In genomic region chr1:61111731-61112309, GRCm38 (mm10) we compare ENCODE assay signal across 24 mouse cellular contexts.
DNase-seq lines count a peak whose midpoint lies in the region; ATAC-seq lines count a peak whose summit lies in the region.
"Had no signal": no experiment of that assay in that cellular context is flagged by ENCODE, and none has a peak within 500 bp of the region (broad histone marks: within the 10 kb centered on the region; RNA-seq: fewer than 3 reads in every experiment).

No protein-coding gene starts in this region.

- H3K36me3 ChIP-seq in forebrain, embryonic 14.5 days (ENCODE audit: control insufficient read depth, insufficient read depth, low read length), result no peaks in the 10 kb centered on the region
- H3K36me3 ChIP-seq in forebrain, embryonic 11.5 days (ENCODE audit: control insufficient read depth, insufficient read depth, low read length), result no peaks in the 10 kb centered on the region
- H3K36me3 ChIP-seq in neural tube, embryonic 15.5 days, result no peaks in the 10 kb centered on the region
- H3K36me3 ChIP-seq: embryonic facial prominence, embryonic 10.5 days; hindbrain, embryonic 15.5 days; intestine, embryonic 15.5 days; liver, embryonic 15.5 days; lung, embryonic 15.5 days; midbrain, embryonic 15.5 days; neural tube, embryonic 13.5 days had no signal

- H3K27ac ChIP-seq in forebrain, embryonic 14.5 days (ENCODE audit: low read depth, low read length), result peak overlapping the region; percentile 49; the same call in 1 of the 2 replicates
- H3K27ac ChIP-seq in forebrain, embryonic 11.5 days (ENCODE audit: low read depth, low read length), result no peak overlapping the region
- no peak overlapping the region for H3K27ac ChIP-seq in neural tube, embryonic 15.5 days (replicated peaks)
- H3K27ac ChIP-seq: embryonic facial prominence, embryonic 10.5 days; gastrocnemius, adult 2 months; hindbrain, embryonic 15.5 days; intestine, embryonic 15.5 days; liver, embryonic 15.5 days; lung, embryonic 15.5 days; midbrain, embryonic 15.5 days; neural tube, embryonic 13.5 days had no signal

- ATAC-seq in forebrain, embryonic 14.5 days, result peak; percentile 76; the same call in 1 of the 2 replicates
- ATAC-seq in forebrain, embryonic 11.5 days (replicated peaks; ENCODE audit: low FRiP score), result no peak
- no peak for ATAC-seq in neural tube, embryonic 15.5 days (ENCODE audit: low FRiP score)
- ATAC-seq: intestine, embryonic 15.5 days; midbrain, embryonic 15.5 days had no signal

- no peaks in the 10 kb centered on the region for H3K4me1 ChIP-seq in forebrain, embryonic 14.5 days (ENCODE audit: control insufficient read depth, insufficient read depth, low read length)
- H3K4me1 ChIP-seq in forebrain, embryonic 11.5 days (replicated peaks; ENCODE audit: control insufficient read depth, insufficient read depth, low read length), result no peaks in the 10 kb centered on the region
- no peaks in the 10 kb centered on the region for H3K4me1 ChIP-seq in neural tube, embryonic 15.5 days
- H3K4me1 ChIP-seq: hindbrain, embryonic 15.5 days; intestine, embryonic 15.5 days; liver, embryonic 15.5 days; lung, embryonic 15.5 days; midbrain, embryonic 15.5 days; neural tube, embryonic 13.5 days had no signal

- WGBS in forebrain, embryonic 14.5 days, result 64% methylated on average over 13 of the region's 13 CpGs
- 92% methylated on average over 13 of the region's 13 CpGs for WGBS in forebrain, embryonic 11.5 days
- WGBS in neural tube, embryonic 15.5 days, result 80% methylated on average over 13 of the region's 13 CpGs

- peak; percentile 75 for DNase-seq in forebrain, embryonic 14.5 days (ENCODE audit: low spot score)
- DNase-seq in forebrain, embryonic 11.5 days (ENCODE audit: low spot score), result no peak
- DNase-seq in layer of hippocampus, adult 9-11 months, result peak; percentile 16
- no peak for DNase-seq in layer of hippocampus, postnatal 10 days (ENCODE audit: low spot score in 2 of 2)
- peak; percentile 68 for DNase-seq in forelimb bud, embryonic 11.5 days (ENCODE audit: low read depth, low spot score)
- no peak for DNase-seq in thymus, postnatal 36 days
- DNase-seq: adrenal gland, postnatal 36 days; cerebellum, adult 2 months; cerebellum, postnatal 25 days; gastrocnemius, adult 2 months; kidney, adult 8-10 months; kidney, postnatal 14 days; liver; lung, postnatal 4 days; thymus, adult 2 months had no signal

- no peak overlapping the region for H3K4me2 ChIP-seq in forebrain, embryonic 14.5 days (ENCODE audit: low read length)
- H3K4me2 ChIP-seq in forebrain, embryonic 11.5 days (ENCODE audit: low read depth, low read length, severe bottlenecking), result no peak overlapping the region
- H3K4me2 ChIP-seq in neural tube, embryonic 15.5 days, result no peak overlapping the region
- H3K4me2 ChIP-seq: hindbrain, embryonic 15.5 days; intestine, embryonic 15.5 days; liver, embryonic 15.5 days; lung, embryonic 15.5 days; midbrain, embryonic 15.5 days; neural tube, embryonic 13.5 days had no signal

- H3K9ac ChIP-seq in forebrain, embryonic 14.5 days (ENCODE audit: low read length), result no peak overlapping the region
- no peak overlapping the region for H3K9ac ChIP-seq in forebrain, embryonic 11.5 days (ENCODE audit: low read length)
- no peak overlapping the region for H3K9ac ChIP-seq in neural tube, embryonic 15.5 days (replicated peaks)
- H3K9ac ChIP-seq: hindbrain, embryonic 15.5 days; intestine, embryonic 15.5 days; liver, embryonic 15.5 days; lung, embryonic 15.5 days; midbrain, embryonic 15.5 days; neural tube, embryonic 13.5 days had no signal

- H3K4me3 ChIP-seq in forebrain, embryonic 14.5 days (ENCODE audit: low read depth, low read length), result no peak overlapping the region
- no peak overlapping the region for H3K4me3 ChIP-seq in forebrain, embryonic 11.5 days (ENCODE audit: low read depth, low read length)
- no peak overlapping the region for H3K4me3 ChIP-seq in neural tube, embryonic 15.5 days (replicated peaks)
- H3K4me3 ChIP-seq: embryonic facial prominence, embryonic 10.5 days; gastrocnemius, adult 2 months; hindbrain, embryonic 15.5 days; intestine, embryonic 15.5 days; liver, embryonic 15.5 days; lung, embryonic 15.5 days; midbrain, embryonic 15.5 days; myocyte; neural tube, embryonic 13.5 days had no signal

- no peaks in the 10 kb centered on the region for H3K9me3 ChIP-seq in forebrain, embryonic 14.5 days (replicated peaks; ENCODE audit: control insufficient read depth, low read length)
- H3K9me3 ChIP-seq in forebrain, embryonic 11.5 days (ENCODE audit: control insufficient read depth, low read length), result no peaks in the 10 kb centered on the region
- H3K9me3 ChIP-seq in neural tube, embryonic 15.5 days (replicated peaks), result no peaks in the 10 kb centered on the region
- H3K9me3 ChIP-seq: embryonic facial prominence, embryonic 10.5 days; hindbrain, embryonic 15.5 days; intestine, embryonic 15.5 days; liver, embryonic 15.5 days; lung, embryonic 15.5 days; midbrain, embryonic 15.5 days; neural tube, embryonic 13.5 days had no signal

- no peaks in the 10 kb centered on the region for H3K27me3 ChIP-seq in forebrain, embryonic 14.5 days (replicated peaks; ENCODE audit: control insufficient read depth, insufficient read depth, low read length)
- no peaks in the 10 kb centered on the region for H3K27me3 ChIP-seq in forebrain, embryonic 11.5 days (ENCODE audit: control insufficient read depth, insufficient read depth, low read length)
- H3K27me3 ChIP-seq in neural tube, embryonic 15.5 days (replicated peaks), result no peaks in the 10 kb centered on the region
- H3K27me3 ChIP-seq: hindbrain, embryonic 15.5 days; intestine, embryonic 15.5 days; liver, embryonic 15.5 days; lung, embryonic 15.5 days; midbrain, embryonic 15.5 days; neural tube, embryonic 13.5 days had no signal

Comparison
In these comparisons a context has a peak if more than half of its experiments do, and no peak if none do; other contexts are left out.
1. DNase-seq: peak in forebrain, embryonic 14.5 days (single experiment), layer of hippocampus, adult 9-11 months (single experiment) and forelimb bud, embryonic 11.5 days (single experiment); none in forebrain, embryonic 11.5 days (single experiment), layer of hippocampus, postnatal 10 days (0 of 2) and thymus, postnatal 36 days (0 of 2).